Mouse (Mus musculus) heart, embryonic 16.5 days (tissue): ENCODE results near the gene Trmt1. TPM values are rescaled to one million over a fixed set of nuclear protein-coding genes. Genes with fewer than 3 reads are reported as not detected.

Experiments
- ATAC-seq: fragments of 200-750 bp; cut with Nextera tagmentation; replicated peaks from 2 replicates; pipeline ENCODE4 v1.8.0; 2017; ENCODE audit warnings: moderate number of reproducible peaks; ENCODE audit not compliant: insufficient read depth, low FRiP score; ENCODE audit errors: extremely low read depth
- H3K27ac ChIP-seq: fragments of 300-500 bp; sonication (generic); 2 replicates; pipeline ENCODE4 v1.5.1; 2014; ENCODE audit warnings: mild to moderate bottlenecking, low read length, control low read depth, moderate library complexity
- H3K27me3 ChIP-seq: fragments of 300-500 bp; sonication (generic); 2 replicates; pipeline ENCODE4 v1.6.1; 2014; ENCODE audit warnings: low read length, mixed read lengths; ENCODE audit not compliant: control insufficient read depth, insufficient read depth
- H3K36me3 ChIP-seq: fragments of 300-500 bp; sonication (generic); 2 replicates; pipeline ENCODE4 v1.6.1; 2014; ENCODE audit not compliant: control insufficient read depth, insufficient read depth
- H3K4me1 ChIP-seq: fragments of 300-500 bp; sonication (generic); 2 replicates; pipeline ENCODE4 v1.6.1; 2014; ENCODE audit warnings: low read length, mixed read lengths; ENCODE audit not compliant: control insufficient read depth, insufficient read depth
- H3K4me2 ChIP-seq: fragments of 300-500 bp; sonication (generic); 2 replicates; pipeline ENCODE4 v1.6.1; 2014; ENCODE audit warnings: low read depth, mild to moderate bottlenecking, control low read depth, low read length
- H3K4me3 ChIP-seq: fragments of 300-500 bp; sonication (generic); 2 replicates; pipeline ENCODE4 v1.5.1; 2014; ENCODE audit warnings: mild to moderate bottlenecking, control low read depth, low read length
- H3K9ac ChIP-seq: fragments of 300-500 bp; sonication (generic); 2 replicates; pipeline ENCODE4 v1.6.1; 2014; ENCODE audit warnings: low read length, control low read depth
- H3K9me3 ChIP-seq: fragments of 300-500 bp; sonication (generic); replicated peaks from 2 replicates; pipeline ENCODE4 v1.6.1; 2016; ENCODE audit warnings: low read length; ENCODE audit not compliant: control insufficient read depth
- WGBS: fragments of 180-500 bp; shearing (Covaris S2); extraction: QIAGEN DNeasy Blood & Tissue Kit; methylation state at CpG from one replicate; pipeline ENCODE4 v1.1.7; 2014; 5-methylcytosine and 5-hydroxymethylcytosine counted together
- polyA plus RNA-seq: library from polyadenylated mRNA; unstranded; fragments of >200 nt; fragmentation: Nextera tagmentation; extraction: Ambion mirVana; gene quantifications from 2 replicates; pipeline ENCODE4 v1.2.1, GENCODE M21; 2015

The Trmt1 gene
- polyA plus RNA-seq, 1 experiment from 2014 or later, result 43.2 TPM

DNA sequence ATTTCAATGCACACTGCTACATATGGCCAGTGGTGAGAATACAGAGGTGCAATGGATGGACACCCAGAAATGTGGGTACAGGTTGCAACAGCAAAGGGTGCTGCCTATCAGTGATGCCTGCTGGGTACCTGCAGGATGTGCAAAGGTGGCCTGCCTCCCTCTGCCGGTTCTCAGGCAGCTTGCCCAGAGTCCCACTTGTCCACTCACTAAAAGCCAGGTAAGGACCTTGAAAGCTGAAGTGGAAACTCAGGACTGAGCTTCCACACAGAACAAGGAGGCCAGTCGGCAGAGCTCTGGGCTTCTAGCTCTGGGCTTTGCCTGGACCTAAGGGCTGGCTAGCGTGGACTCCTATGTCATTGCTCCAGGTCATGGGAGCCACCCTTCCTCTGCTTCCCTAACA lies 25.2 kb downstream of the Trmt1 start:
- H3K4me1 ChIP-seq, result peaks cover 27% of the 10 kb centered on the region
- H3K4me2 ChIP-seq, result no peak overlapping the region
- WGBS, result 49% methylated on average over 3 of the region's 3 CpGs
- no peaks in the 10 kb centered on the region for H3K9me3 ChIP-seq
- peak overlapping the region; percentile 77 for H3K27ac ChIP-seq
- no peak overlapping the region for H3K4me3 ChIP-seq
- no peak for ATAC-seq
- 0 out of 2 replicates have a peak, but pooled peaks cover 3% of the 10 kb centered on the region for H3K36me3 ChIP-seq
- H3K27me3 ChIP-seq, result peaks cover 22% of the 10 kb centered on the region
- H3K9ac ChIP-seq, result peak overlapping the region; percentile 20; the same call in 1 of the 2 replicates

GRCm38 (mm10) chr8:84711933-84712758 lies 26.0 kb downstream of the Trmt1 start:
- Histone ChIP-seq H3K9ac (0 out of 2 replicates have a peak overlapping the region, but pooled peaks have one; percentile 35), H3K9me3 (no peaks in the 10 kb centered on the region), H3K4me2 (peak overlapping the region; percentile 11; the same call in 1 of the 2 replicates), H3K4me3 (no peak overlapping the region), H3K27me3 (peaks cover 21% of the 10 kb centered on the region), H3K27ac (peak overlapping the region; percentile 77), H3K36me3 (0 out of 2 replicates have a peak, but pooled peaks cover 3% of the 10 kb centered on the region), H3K4me1 (peaks cover 22% of the 10 kb centered on the region)
- ATAC-seq, result peak; percentile 67
- WGBS, result 32% methylated on average over 11 of the region's 11 CpGs

DNA sequence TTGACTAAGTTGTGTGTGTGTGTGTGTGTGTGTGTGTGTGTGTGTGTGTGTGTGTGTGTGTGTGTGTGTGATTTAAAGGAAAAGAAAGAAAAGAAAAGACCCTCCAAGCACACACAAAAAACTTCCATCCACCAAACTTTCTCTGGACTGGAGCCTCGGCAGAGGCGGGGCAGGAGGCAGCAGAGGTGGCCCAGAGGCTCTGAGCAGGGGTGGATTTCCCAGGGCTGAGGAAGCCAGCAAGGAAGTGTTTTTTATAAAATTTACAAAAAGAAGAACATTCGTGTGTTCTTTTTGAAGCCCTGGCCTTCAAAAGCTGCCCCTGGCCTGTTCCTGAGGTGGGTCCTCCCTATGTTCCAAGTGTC lies 26.6 kb downstream of the Trmt1 start:
- 36% methylated on average over 3 of the region's 3 CpGs for WGBS
- Histone ChIP-seq H3K27ac (peak overlapping the region; percentile 81), H3K4me2 (no peak overlapping the region), H3K9ac (peak overlapping the region; percentile 45; the same call in 1 of the 2 replicates), H3K4me1 (peaks cover 20% of the 10 kb centered on the region), H3K4me3 (no peak overlapping the region), H3K9me3 (no peaks in the 10 kb centered on the region), H3K27me3 (peaks cover 18% of the 10 kb centered on the region), H3K36me3 (0 out of 2 replicates have a peak, but pooled peaks cover 3% of the 10 kb centered on the region)
- ATAC-seq, result peak; percentile 38; the same call in 1 of the 2 replicates

- H3K4me1 ChIP-seq, result peaks cover 17% of the 10 kb centered on the region
- no peaks in the 10 kb centered on the region for H3K9me3 ChIP-seq
- 68% methylated on average over 4 of the region's 4 CpGs for WGBS
- H3K4me2 ChIP-seq, result no peak overlapping the region
- no peak overlapping the region for H3K4me3 ChIP-seq
- no peaks in the 10 kb centered on the region for H3K36me3 ChIP-seq
- peaks cover 12% of the 10 kb centered on the region for H3K27me3 ChIP-seq
- peak overlapping the region; percentile 45; the same call in 1 of the 2 replicates for H3K9ac ChIP-seq
- no peak for ATAC-seq
- peak overlapping the region; percentile 81 for H3K27ac ChIP-seq
These were observed 27.3 kb downstream of the Trmt1 start for GRCm38 (mm10) chr8:84713381-84713780.

DNA sequence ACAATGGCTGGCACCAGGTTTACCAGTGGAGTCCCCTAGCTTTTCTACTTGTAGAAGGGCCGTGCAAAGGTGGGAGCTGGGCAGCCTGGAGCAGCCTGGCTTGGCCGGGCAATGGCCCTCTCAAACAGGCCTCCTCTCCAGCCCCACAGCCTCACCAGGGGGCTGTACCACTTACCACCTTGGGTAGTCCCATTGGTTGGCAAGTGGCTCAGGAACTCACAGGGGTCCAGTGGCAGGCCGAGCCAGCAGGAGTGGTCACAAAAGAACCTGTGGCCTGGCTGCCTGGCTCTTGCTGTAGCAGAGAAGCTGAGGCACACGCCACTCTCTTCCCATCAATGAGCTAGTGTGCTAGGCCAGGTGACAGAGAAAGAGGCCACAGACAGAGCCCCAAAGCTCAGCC lies 28.1 kb downstream of the Trmt1 start:
- H3K9me3 ChIP-seq, result no peaks in the 10 kb centered on the region

GRCm38 (mm10) chr8:84715893-84716468 lies 29.9 kb downstream of the Trmt1 start:
- no peak overlapping the region for H3K4me2 ChIP-seq
- no peaks in the 10 kb centered on the region for H3K9me3 ChIP-seq
- no peak overlapping the region for H3K27ac ChIP-seq
- H3K4me3 ChIP-seq, result no peak overlapping the region
- peaks cover 8% of the 10 kb centered on the region; the same call in 1 of the 2 replicates for H3K27me3 ChIP-seq
- H3K4me1 ChIP-seq, result peaks cover 14% of the 10 kb centered on the region
- no peak for ATAC-seq
- WGBS, result 32% methylated on average over 27 of the region's 27 CpGs
- no peaks in the 10 kb centered on the region for H3K36me3 ChIP-seq
- H3K9ac ChIP-seq, result no peak overlapping the region

More for the DNA sequence above, 28.1 kb downstream of the Trmt1 start:
- H3K4me1 ChIP-seq, result peaks cover 14% of the 10 kb centered on the region
- peak overlapping the region; percentile 81 for H3K27ac ChIP-seq
- H3K4me2 ChIP-seq, result no peak overlapping the region
- 77% methylated on average over 4 of the region's 4 CpGs for WGBS
- peaks cover 8% of the 10 kb centered on the region; the same call in 1 of the 2 replicates for H3K27me3 ChIP-seq
- no peaks in the 10 kb centered on the region for H3K36me3 ChIP-seq
- H3K4me3 ChIP-seq, result no peak overlapping the region
- no peak for ATAC-seq
- H3K9ac ChIP-seq, result no peak overlapping the region

DNA sequence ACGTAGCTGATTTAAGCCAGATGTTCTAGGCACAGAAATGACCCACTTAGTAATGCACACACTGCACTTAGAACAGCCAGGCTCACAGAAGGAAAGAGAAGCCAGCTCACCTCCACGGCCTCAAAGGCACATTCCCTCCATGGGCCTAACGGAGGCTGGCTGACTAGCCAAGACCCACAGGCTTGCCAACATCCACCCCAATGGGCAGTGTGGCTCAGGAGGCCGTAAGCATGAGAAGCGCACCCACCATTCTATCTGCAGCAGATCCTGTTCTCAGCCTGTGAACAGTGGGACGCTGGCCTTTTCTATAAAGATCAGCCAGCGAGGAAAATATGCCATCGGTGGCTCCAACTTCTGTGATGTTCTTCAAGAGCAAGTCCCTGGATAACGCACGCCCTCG lies 30.7 kb downstream of the Trmt1 start:
- Histone ChIP-seq H3K27me3 (peaks cover 8% of the 10 kb centered on the region; the same call in 1 of the 2 replicates), H3K4me2 (no peak overlapping the region), H3K4me1 (peaks cover 11% of the 10 kb centered on the region), H3K4me3 (no peak overlapping the region), H3K9me3 (no peaks in the 10 kb centered on the region), H3K36me3 (peaks cover 4% of the 10 kb centered on the region; the same call in 1 of the 2 replicates), H3K27ac (no peak overlapping the region), H3K9ac (no peak overlapping the region)
- WGBS, result 88% methylated on average over 11 of the region's 11 CpGs
- no peak for ATAC-seq

- H3K9me3 ChIP-seq, result no peaks in the 10 kb centered on the region
- peaks cover 4% of the 10 kb centered on the region; the same call in 1 of the 2 replicates for H3K36me3 ChIP-seq
- peaks cover 8% of the 10 kb centered on the region; the same call in 1 of the 2 replicates for H3K27me3 ChIP-seq
- H3K4me1 ChIP-seq, result peaks cover 18% of the 10 kb centered on the region
- no peak overlapping the region for H3K4me3 ChIP-seq
- ATAC-seq, result no peak
- WGBS, result 73% methylated on average over 5 of the region's 5 CpGs
- H3K4me2 ChIP-seq, result no peak overlapping the region
- H3K9ac ChIP-seq, result no peak overlapping the region
- no peak overlapping the region for H3K27ac ChIP-seq
These were observed 32.4 kb downstream of the Trmt1 start for GRCm38 (mm10) chr8:84718476-84718875.
